Mouse (Mus musculus) forebrain, embryonic 14.5 days (tissue): ENCODE results near the gene A230072I06Rik. TPM values are rescaled to one million over a fixed set of nuclear protein-coding genes. Genes with fewer than 3 reads are reported as not detected.

Experiments used
- ATAC-seq: fragments of 200-750 bp; cut with Nextera tagmentation; 2 replicates; pipeline ENCODE4 v1.8.0; 2017; ENCODE audit warnings: mild to moderate bottlenecking, moderate library complexity
- DNase-seq: peaks from one replicate; pipeline ENCODE4 v3.0.0-alpha.2; 2015; ENCODE audit warnings: low spot score
- H3K27ac ChIP-seq: fragments of 300-500 bp; sonication (generic); 2 replicates; pipeline ENCODE4 v1.5.1; 2014; ENCODE audit warnings: low read depth, mild to moderate bottlenecking, control low read depth, low read length, moderate library complexity
- H3K27me3 ChIP-seq: fragments of 300-500 bp; sonication (generic); replicated peaks from 2 replicates; pipeline ENCODE4 v1.6.1; 2014; ENCODE audit warnings: low read length, control low read depth, mixed read lengths; ENCODE audit not compliant: control insufficient read depth, insufficient read depth
- H3K36me3 ChIP-seq: fragments of 300-500 bp; sonication (generic); 2 replicates; pipeline ENCODE4 v1.6.1; 2014; ENCODE audit warnings: low read length, control low read depth; ENCODE audit not compliant: control insufficient read depth, insufficient read depth
- H3K4me1 ChIP-seq: fragments of 300-500 bp; sonication (generic); 2 replicates; pipeline ENCODE4 v1.6.1; 2014; ENCODE audit warnings: antibody characterized with exemption, low read length, control low read depth; ENCODE audit not compliant: control insufficient read depth, insufficient read depth
- H3K4me2 ChIP-seq: fragments of 300-500 bp; sonication (generic); 2 replicates; pipeline ENCODE4 v1.6.1; 2014; ENCODE audit warnings: mild to moderate bottlenecking, control low read depth, low read length
- H3K4me3 ChIP-seq: fragments of 300-500 bp; sonication (generic); 2 replicates; pipeline ENCODE4 v1.5.1; 2014; ENCODE audit warnings: low read depth, low read length, control low read depth
- H3K9ac ChIP-seq: fragments of 300-500 bp; sonication (generic); 2 replicates; pipeline ENCODE4 v1.6.1; 2014; ENCODE audit warnings: mild to moderate bottlenecking, low read length, control low read depth, moderate library complexity
- H3K9me3 ChIP-seq: fragments of 300-500 bp; sonication (generic); replicated peaks from 2 replicates; pipeline ENCODE4 v1.6.1; 2016; ENCODE audit warnings: low read length, control low read depth, mixed read lengths; ENCODE audit not compliant: control insufficient read depth
- WGBS: fragments of 180-500 bp; shearing (Covaris S2); extraction: QIAGEN DNeasy Blood & Tissue Kit; methylation state at CpG from one replicate; pipeline ENCODE4 v1.1.7; 2014; 5-methylcytosine and 5-hydroxymethylcytosine counted together
- polyA plus RNA-seq: library from polyadenylated mRNA; unstranded; fragments of >200 nt; fragmentation: Nextera tagmentation; extraction: Ambion mirVana; gene quantifications from 2 replicates; pipeline ENCODE4 v1.2.1, GENCODE M21; 2014

A230072I06Rik gene
- 0.27 TPM in 1 of 2 replicates, not detected in the other for polyA plus RNA-seq

DNA sequence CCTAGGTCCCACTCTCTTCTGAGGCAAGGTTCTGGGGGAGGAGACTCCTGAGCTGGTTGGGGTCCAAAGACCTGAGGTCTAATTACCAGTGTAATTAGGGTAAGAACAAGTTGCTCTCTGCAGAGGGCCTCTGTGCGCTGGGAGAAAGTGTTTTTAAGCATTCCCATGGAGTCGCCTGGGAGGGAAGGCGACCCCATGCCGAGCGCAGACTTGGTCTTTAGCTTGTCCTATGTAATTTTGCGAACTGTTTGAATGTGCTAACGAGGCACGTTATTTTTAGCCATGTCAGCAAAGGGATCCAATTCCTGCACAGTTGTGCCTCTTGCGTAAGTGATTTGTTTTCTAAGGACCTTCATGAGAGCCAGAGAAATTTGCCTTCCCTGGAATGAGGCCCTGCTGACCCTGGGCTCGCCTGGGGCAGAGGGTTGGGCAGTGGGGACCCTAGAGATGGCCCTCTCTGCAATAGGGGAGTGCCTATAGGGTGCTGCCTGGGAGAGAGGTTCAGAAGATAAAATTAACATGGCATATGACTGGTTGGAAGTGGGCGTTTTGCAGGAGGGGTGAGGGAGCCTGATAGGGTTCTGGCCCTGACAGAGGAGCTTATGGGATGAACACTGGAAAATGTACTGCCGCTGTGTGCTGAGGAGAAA, at the start of gene A230072I06Rik:
TSS of gene A230072I06Rik (plus strand) at position 157 of the 650 bp plus-strand sequence.
- DNase-seq, result peak; percentile 80
- no peaks in the 10 kb centered on the region for H3K9me3 ChIP-seq
- WGBS, result 9% methylated on average over 12 of the region's 12 CpGs

DNA sequence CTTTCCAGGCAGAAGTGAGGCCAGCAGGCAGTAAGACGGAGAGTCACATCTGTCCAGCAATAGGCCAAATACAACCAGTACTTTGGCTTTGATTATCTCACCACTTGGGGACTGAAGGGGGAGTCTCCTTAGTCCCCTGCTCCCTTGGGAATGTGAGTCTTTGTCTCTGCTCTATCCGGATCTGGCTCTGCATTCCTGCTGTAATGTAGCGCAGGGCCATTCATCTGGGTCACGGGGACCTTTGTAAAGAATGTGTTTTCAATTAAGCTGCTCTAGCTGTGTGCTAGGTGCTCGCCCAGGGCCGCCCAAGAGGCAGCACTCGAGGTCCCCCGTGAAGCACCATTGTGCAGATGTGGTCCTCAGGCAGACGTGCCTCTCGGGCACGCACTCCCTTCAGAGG, 44.6 kb upstream of the A230072I06Rik start:
- ATAC-seq, result peak; percentile 23; the same call in 1 of the 2 replicates
- H3K9me3 ChIP-seq, result no peaks in the 10 kb centered on the region
- no peak overlapping the region for H3K9ac ChIP-seq
- peak; percentile 36 for DNase-seq
- H3K4me2 ChIP-seq, result no peak overlapping the region
- no peak overlapping the region for H3K27ac ChIP-seq
- no peak overlapping the region for H3K4me3 ChIP-seq
- H3K27me3 ChIP-seq, result 0 out of 2 replicates have a peak, but pooled peaks cover 4% of the 10 kb centered on the region
- H3K4me1 ChIP-seq, result peaks cover 7% of the 10 kb centered on the region; the same call in 1 of the 2 replicates
- no peaks in the 10 kb centered on the region for H3K36me3 ChIP-seq
- WGBS, result 12% methylated on average over 11 of the region's 11 CpGs

More for the DNA sequence above, at the start of gene A230072I06Rik:
- Histone ChIP-seq H3K4me3 (no peak within 1 kb of the TSS), H3K4me1 (peaks cover 27% of the 10 kb centered on the region), H3K4me2 (no peak within 1 kb of the TSS), H3K9ac (no peak within 1 kb of the TSS), H3K36me3 (no peaks in the 10 kb centered on the region), H3K27me3 (no peaks in the 10 kb centered on the region), H3K27ac (no peak within 1 kb of the TSS; the same call in 1 of the 2 replicates)
- ATAC-seq, result peak; percentile 77

DNA sequence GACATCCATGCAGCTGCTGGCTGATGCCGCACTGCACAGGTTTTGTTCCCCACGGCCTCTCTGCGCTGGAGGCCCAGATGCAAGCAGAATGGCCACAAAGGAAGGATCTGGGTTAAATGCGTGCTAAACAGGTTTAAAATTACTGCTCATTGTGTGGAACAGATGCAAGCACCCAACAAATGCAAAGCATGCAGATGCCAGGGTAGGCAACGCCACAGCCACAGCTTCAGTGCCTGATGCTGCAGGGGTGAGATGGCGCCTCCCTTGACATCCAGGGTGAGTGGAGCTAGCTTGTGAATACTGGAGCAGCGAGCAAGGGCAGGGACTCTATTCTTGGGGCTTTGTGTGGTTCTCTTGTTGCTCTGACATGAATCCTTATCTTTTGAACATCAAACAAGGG, 39.8 kb upstream of the A230072I06Rik start:
- H3K27me3 ChIP-seq, result no peaks in the 10 kb centered on the region
- ATAC-seq (peak; percentile 54), DNase-seq (peak; percentile 36)
- no peaks in the 10 kb centered on the region for H3K36me3 ChIP-seq
- no peak overlapping the region for H3K4me2 ChIP-seq
- no peak overlapping the region for H3K27ac ChIP-seq
- no peak overlapping the region for H3K4me3 ChIP-seq
- H3K9ac ChIP-seq, result no peak overlapping the region
- peaks cover 5% of the 10 kb centered on the region; the same call in 1 of the 2 replicates for H3K4me1 ChIP-seq
- no peaks in the 10 kb centered on the region for H3K9me3 ChIP-seq
- 58% methylated on average over 7 of the region's 7 CpGs for WGBS

DNA sequence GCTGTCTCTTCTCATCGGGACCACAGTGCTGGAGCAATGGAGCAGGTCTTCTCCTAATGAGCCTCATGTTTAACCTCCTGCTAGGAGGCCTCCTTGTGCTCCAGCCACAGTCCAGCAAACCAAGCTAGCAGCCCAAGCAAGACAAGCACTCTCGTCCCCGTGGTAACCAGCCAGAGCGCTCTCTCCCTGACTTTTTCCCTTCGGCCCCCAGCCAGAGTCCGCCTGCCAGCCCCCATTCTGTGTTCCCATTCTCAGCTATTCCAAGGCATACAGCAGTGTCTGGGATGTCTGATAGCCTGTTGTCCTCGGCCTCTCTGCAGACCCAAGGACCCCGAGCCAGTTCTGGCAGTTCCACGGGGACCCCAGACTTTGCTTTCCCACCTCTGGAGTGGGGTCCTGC, 38.5 kb upstream of the A230072I06Rik start:
- Histone ChIP-seq H3K4me3 (no peak overlapping the region), H3K4me2 (no peak overlapping the region), H3K27me3 (no peaks in the 10 kb centered on the region), H3K4me1 (no peaks in the 10 kb centered on the region), H3K27ac (no peak overlapping the region), H3K9me3 (no peaks in the 10 kb centered on the region), H3K36me3 (no peaks in the 10 kb centered on the region), H3K9ac (no peak overlapping the region)
- no peak for DNase-seq
- no peak for ATAC-seq
- 52% methylated on average over 9 of the region's 9 CpGs for WGBS

DNA sequence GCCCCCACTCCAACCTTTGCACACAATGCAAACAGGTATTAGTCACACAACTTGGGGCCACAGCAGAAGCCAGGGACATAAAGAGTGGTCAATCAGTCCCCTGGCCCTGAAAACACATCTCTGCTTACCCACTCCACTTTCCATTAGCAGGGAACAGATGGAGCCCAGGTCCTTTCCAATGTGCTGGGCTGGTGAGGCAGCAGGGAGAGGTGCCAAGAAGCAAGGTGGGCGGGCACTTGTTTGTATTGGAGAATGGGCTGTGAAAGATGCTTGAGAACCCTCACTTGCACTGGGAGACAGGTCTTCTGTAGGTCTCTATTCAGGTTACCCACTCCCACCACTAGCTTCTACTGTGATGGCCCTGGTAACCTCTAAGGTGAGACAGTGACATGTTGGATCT, 34.9 kb upstream of the A230072I06Rik start:
- no peak overlapping the region for H3K4me2 ChIP-seq
- no peaks in the 10 kb centered on the region for H3K36me3 ChIP-seq
- no peak overlapping the region for H3K27ac ChIP-seq
- no peak for ATAC-seq
- peak; percentile 23 for DNase-seq
- no peak overlapping the region for H3K4me3 ChIP-seq
- no peaks in the 10 kb centered on the region for H3K27me3 ChIP-seq
- WGBS, result 88% methylated on average over 1 of the region's 1 CpGs
- H3K9me3 ChIP-seq, result no peaks in the 10 kb centered on the region
- no peaks in the 10 kb centered on the region for H3K4me1 ChIP-seq
- H3K9ac ChIP-seq, result no peak overlapping the region

DNA sequence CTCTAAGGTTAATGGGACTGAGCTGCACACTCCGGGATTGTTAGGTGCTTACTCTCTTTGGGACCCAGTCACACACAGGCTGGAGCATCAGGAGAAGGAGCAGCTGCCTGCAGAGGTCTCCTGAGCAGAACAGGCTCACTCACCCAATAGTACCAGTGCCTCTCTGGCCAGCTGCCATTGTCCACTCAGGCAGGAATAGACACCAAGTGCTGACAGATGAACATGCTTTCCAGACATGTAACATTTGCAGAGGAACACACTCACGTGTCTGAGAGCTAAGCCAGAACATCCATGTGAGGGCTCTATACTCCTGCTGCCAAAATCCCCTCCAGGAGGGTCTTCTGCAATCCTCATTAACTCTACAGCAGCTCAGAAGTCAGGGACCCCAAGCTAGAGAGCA, 18.7 kb upstream of the A230072I06Rik start:
- Histone ChIP-seq H3K27ac (no peak overlapping the region), H3K4me3 (no peak overlapping the region), H3K27me3 (no peaks in the 10 kb centered on the region), H3K4me2 (no peak overlapping the region), H3K36me3 (no peaks in the 10 kb centered on the region), H3K4me1 (no peaks in the 10 kb centered on the region), H3K9me3 (no peaks in the 10 kb centered on the region), H3K9ac (no peak overlapping the region)
- 83% methylated on average over 2 of the region's 2 CpGs for WGBS
- DNase-seq, result no peak
- no peak for ATAC-seq

DNA sequence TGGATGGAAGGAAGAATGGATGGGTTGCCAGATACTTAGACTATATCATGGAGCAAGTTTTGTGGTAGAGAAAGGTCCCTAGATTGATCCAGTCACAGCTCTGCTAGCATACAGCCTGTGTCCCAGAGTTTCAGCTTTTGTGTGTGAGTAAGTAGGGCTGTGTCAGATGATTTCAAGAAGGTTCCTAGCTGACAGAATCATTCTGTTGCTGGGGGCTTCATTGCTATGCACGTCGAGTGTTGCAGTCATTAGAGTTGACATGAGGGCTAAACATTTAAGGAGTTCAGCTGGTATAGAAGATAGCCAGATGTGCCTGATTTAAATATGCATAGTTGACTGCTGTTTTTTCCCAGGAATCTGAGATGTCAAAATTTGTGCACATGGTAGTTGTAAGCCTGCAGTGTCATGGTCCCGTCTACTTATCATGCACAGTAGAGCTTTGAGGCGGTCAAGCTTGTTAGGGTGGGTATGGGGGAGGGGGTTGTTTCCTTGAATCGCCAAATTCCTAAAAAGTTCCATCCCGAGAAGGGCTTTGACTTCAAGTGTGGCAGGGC, 18.1 kb upstream of the A230072I06Rik start:
- Histone ChIP-seq H3K9me3 (no peaks in the 10 kb centered on the region), H3K4me2 (no peak overlapping the region), H3K36me3 (no peaks in the 10 kb centered on the region), H3K4me3 (no peak overlapping the region), H3K27me3 (no peaks in the 10 kb centered on the region), H3K9ac (no peak overlapping the region), H3K27ac (no peak overlapping the region), H3K4me1 (no peaks in the 10 kb centered on the region)
- WGBS, result 74% methylated on average over 6 of the region's 6 CpGs
- ATAC-seq (peak; percentile 20; the same call in 1 of the 2 replicates), DNase-seq (no peak)

DNA sequence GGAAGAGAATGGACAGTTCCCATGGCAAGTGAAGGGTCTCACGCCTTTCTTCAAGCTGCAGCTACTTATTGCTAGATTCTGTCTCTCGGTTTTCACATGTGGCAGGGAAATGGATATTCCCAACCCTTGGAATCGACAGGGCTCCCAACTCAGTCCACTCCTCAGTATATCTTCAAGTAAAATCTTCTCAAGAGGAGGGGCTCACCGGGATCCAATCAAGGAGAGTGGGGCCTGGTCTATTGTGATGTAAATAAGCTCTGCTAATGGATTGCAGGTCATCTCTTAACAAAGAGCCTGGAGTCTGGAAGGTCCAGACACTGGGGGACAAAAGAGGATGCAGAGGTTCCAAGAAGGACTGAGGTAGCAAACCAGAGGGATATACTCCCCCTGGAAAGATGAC, 17.1 kb upstream of the A230072I06Rik start:
- ATAC-seq (no peak), DNase-seq (no peak)
- Histone ChIP-seq H3K4me3 (no peak overlapping the region), H3K27ac (no peak overlapping the region), H3K4me1 (no peaks in the 10 kb centered on the region), H3K27me3 (no peaks in the 10 kb centered on the region), H3K4me2 (no peak overlapping the region), H3K9me3 (no peaks in the 10 kb centered on the region), H3K36me3 (no peaks in the 10 kb centered on the region), H3K9ac (no peak overlapping the region)
- 43% methylated on average over 4 of the region's 4 CpGs for WGBS

DNA sequence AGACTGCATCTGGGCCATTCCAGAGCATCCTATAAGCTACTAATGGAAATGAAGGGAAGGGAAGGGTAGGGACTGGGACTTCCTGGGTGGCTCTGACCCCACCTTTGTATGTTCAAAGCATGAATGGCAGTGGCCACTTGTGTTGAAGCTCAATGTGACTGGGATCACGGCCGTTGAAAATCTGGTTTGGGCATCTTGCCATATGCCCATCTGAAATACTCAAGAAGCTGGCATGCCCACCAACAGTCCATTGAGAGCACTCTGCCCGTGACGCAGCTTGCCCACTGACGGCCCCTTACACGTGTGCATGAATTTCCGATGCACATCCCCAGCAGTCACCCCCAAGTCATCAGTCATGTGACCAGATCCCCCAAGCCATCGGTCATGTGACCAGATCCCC, 13.6 kb upstream of the A230072I06Rik start:
- no peak overlapping the region for H3K4me3 ChIP-seq
- no peak for DNase-seq
- H3K4me2 ChIP-seq, result no peak overlapping the region
- ATAC-seq, result no peak
- H3K27me3 ChIP-seq, result no peaks in the 10 kb centered on the region
- no peaks in the 10 kb centered on the region; the same call in 1 of the 2 replicates for H3K4me1 ChIP-seq
- no peak overlapping the region for H3K9ac ChIP-seq
- H3K27ac ChIP-seq, result no peak overlapping the region
- no peaks in the 10 kb centered on the region for H3K9me3 ChIP-seq
- H3K36me3 ChIP-seq, result no peaks in the 10 kb centered on the region
- 86% methylated on average over 8 of the region's 8 CpGs for WGBS
